Mouse (Mus musculus): ENCODE data around the gene Dact2. TPM values are rescaled to one million over a fixed set of nuclear protein-coding genes. Genes with fewer than 3 reads are reported as not detected.

Dact2 gene
- polyA plus RNA-seq, 1 experiment from 2014 or later = 22.1 TPM

DNA sequence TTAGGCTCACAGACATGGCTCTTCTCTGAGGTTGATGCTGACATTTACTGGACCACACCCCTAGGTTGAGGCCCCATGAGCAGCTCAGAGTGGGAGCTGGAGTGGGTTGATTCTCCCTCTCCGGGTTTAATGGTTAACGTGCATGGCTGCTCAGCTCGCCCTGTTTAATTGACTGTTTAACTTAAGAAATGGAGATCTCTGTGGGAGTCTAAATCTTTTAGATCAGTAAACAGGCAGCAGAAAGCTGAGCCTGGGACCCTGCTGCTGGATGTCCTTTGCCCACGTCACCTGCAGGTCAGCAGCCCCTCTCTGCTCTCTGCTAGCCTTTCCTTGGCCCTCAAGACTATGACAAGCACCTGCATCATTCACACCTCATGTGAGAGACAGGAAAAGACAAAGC, 25.6 kb downstream of the Dact2 start:
- DNase-seq (ENCODE audit: low read depth, low spot score) = no peak
- TF ChIP-seq CTCF (IDR thresholded peaks at IDR 0.05) = no peak
- in situ Hi-C loops (cut with MboI; ENCODE audit: low pct_unique_long_range_greater_than_20kb) = no loop called here
- ATAC-seq = peak; percentile 78
- H3K27me3 ChIP-seq = no peaks in the 10 kb centered on the region
- ChIA-PET CTCF (interaction anchor here (1.1 to 2.2 kb wide), 2 partner anchors 9 to 28 kb away, joined by 4 to 10 read pairs; no protein-coding TSS in a partner anchor), POLR2A (interaction anchor here (0.9 kb wide), 1 partner anchor 24 kb away, joined by 3 read pairs; no protein-coding TSS in a partner anchor)

DNA sequence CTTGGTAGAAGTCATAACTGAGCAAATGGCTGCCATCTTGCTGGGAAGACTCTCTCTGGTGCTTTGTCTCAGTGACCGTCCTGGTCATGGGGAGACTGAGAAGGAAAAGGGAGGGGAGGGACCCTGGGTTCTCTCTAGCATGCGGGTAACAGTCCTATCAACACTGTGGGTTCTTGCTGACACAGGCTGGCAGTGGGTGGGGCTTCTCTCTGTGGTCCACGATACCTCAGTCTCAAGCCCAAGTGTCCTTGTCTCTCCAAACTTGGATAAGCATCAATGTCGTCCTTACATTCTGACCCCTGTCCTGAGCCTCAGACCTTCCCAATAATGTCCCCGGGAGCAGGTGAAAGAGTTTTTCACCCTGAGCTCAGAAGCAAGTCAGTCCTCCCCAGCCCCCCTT, 26.1 kb downstream of the Dact2 start:
- POLR2A ChIA-PET = interaction anchor here (0.9 kb wide), 1 partner anchor 24 kb away, joined by 3 read pairs; no protein-coding TSS in a partner anchor
- no peak for TF ChIP-seq CTCF (IDR thresholded peaks at IDR 0.05)
- DNase-seq (ENCODE audit: low read depth, low spot score) (no peak), ATAC-seq (no peak)
- no peaks in the 10 kb centered on the region for H3K27me3 ChIP-seq
- CTCF ChIA-PET = interaction anchor here (1.1 to 2.2 kb wide), 3 partner anchors 9 to 28 kb away, joined by 3 to 10 read pairs (median 4); no protein-coding TSS in a partner anchor
- in situ Hi-C loops (cut with MboI; ENCODE audit: low pct_unique_long_range_greater_than_20kb) = no loop called here

DNA sequence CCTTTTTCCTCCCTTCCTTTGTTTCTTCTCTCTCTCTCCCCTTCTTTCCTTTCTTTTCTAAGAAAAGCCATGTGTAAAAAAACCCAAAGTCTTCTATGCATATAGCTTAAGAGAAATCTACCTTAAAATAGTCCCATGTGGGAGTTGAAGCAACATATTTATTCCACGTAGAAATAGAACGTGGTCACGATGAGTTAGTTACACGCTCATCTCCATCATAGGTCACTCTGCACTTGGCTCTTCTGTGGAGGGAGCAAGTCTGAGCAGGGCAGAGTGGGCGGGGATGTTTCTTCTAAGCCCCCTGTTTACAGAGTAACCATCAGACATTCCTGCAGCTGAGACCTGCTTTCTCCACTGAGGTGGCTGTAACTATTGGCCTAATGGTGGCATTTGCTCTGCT, 27.1 kb downstream of the Dact2 start:
- POLR2A ChIA-PET = interaction anchor here (0.6 kb wide), 2 partner anchors 18 kb away, joined by 3 read pairs; no protein-coding TSS in a partner anchor
- in situ Hi-C loops (cut with MboI; ENCODE audit: low pct_unique_long_range_greater_than_20kb) = no loop called here
- CTCF ChIA-PET = interaction anchor here (1.1 to 2.2 kb wide), 5 partner anchors 10 to 29 kb away, joined by 3 to 10 read pairs (median 3); partner anchors contain the start of gene Dact2
- no peaks in the 10 kb centered on the region for H3K27me3 ChIP-seq
- DNase-seq (ENCODE audit: low read depth, low spot score) (no peak), ATAC-seq (no peak)
- no peak for TF ChIP-seq CTCF (IDR thresholded peaks at IDR 0.05)

DNA sequence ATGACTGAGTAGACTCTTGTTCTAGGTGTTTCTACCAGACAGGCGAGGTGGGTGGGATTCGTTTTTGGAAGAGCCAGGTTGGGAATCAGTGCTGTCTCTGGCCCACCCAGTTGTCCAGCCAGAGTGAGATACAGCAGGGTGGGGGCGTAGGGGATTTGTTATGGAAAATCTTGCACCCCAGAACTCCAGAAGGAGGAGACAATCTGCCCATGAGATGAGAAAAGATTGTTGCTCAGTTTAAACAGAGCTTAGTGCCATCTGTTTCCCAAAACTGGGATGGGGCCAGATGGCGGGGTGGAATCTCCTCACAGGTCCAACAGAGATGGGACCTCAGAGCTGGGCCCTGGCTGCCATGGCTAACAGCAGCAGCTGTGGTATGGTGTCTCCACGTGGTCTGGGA, 28.4 kb downstream of the Dact2 start:
- POLR2A ChIA-PET = no interaction called here
- CTCF ChIA-PET = interaction anchor here (1.1 to 2.2 kb wide), 3 partner anchors 10 to 23 kb away, joined by 3 to 5 read pairs (median 4); no protein-coding TSS in a partner anchor
- in situ Hi-C loops (cut with MboI; ENCODE audit: low pct_unique_long_range_greater_than_20kb) = no loop called here

GRCm38 (mm10) chr17:14175019-14175418, 29.1 kb downstream of the Dact2 start:
- in situ Hi-C loops (cut with MboI; ENCODE audit: low pct_unique_long_range_greater_than_20kb) = no loop called here
- DNase-seq (ENCODE audit: low read depth, low spot score) (no peak), ATAC-seq (no peak)
- no peaks in the 10 kb centered on the region for H3K27me3 ChIP-seq
- CTCF ChIA-PET = interaction anchor here (2.2 kb wide), 1 partner anchor 9 kb away, joined by 5 read pairs; no protein-coding TSS in a partner anchor
- POLR2A ChIA-PET = no interaction called here
- TF ChIP-seq CTCF (IDR thresholded peaks at IDR 0.05) = no peak

More for the DNA sequence above, 28.4 kb downstream of the Dact2 start:
- no peaks in the 10 kb centered on the region for H3K27me3 ChIP-seq
- no peak for TF ChIP-seq CTCF (IDR thresholded peaks at IDR 0.05)
- no peak for DNase-seq (ENCODE audit: low read depth, low spot score)
- ATAC-seq = no peak

GRCm38 (mm10) chr17:14174401-14174800, 29.7 kb downstream of the Dact2 start:
- no peaks in the 10 kb centered on the region for H3K27me3 ChIP-seq
- ChIA-PET CTCF (interaction anchor here (2.2 kb wide), 1 partner anchor 9 kb away, joined by 5 read pairs; no protein-coding TSS in a partner anchor), POLR2A (no interaction called here)
- no peak for TF ChIP-seq CTCF (IDR thresholded peaks at IDR 0.05)
- no peak for DNase-seq (ENCODE audit: low read depth, low spot score)
- in situ Hi-C loops (cut with MboI; ENCODE audit: low pct_unique_long_range_greater_than_20kb) = no loop called here
- no peak for ATAC-seq

DNA sequence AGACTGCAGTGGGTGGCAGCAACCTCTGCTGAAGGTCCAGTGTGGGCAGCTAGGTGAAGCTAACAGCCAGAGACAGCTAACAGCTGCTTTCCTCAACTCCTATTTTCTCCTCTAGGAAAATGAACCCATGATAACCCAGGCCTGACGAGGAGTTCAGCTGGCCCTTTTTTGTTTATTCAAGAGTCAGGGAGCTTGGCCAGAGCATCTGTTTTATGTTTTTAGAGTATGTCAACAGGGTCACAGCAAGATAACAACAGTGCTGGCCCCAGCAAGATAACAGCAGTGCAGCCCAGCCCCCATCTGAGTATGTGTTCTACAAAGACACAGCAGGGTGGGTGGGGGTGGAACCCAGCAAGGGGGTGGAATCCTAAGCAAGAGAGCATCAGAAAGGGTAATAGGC, 30.6 kb downstream of the Dact2 start:
- POLR2A ChIA-PET = no interaction called here
- ATAC-seq (no peak), DNase-seq (ENCODE audit: low read depth, low spot score) (no peak)
- no peaks in the 10 kb centered on the region for H3K27me3 ChIP-seq
- TF ChIP-seq CTCF (IDR thresholded peaks at IDR 0.05) = no peak
- in situ Hi-C loops (cut with MboI; ENCODE audit: low pct_unique_long_range_greater_than_20kb) = no loop called here
- CTCF ChIA-PET = interaction anchor here (1.1 to 1.4 kb wide), 3 partner anchors 29 to 37 kb away, joined by 3 to 5 read pairs (median 4); no protein-coding TSS in a partner anchor

GRCm38 (mm10) chr17:14172731-14173130, 31.4 kb downstream of the Dact2 start:
- H3K27me3 ChIP-seq = no peaks in the 10 kb centered on the region
- TF ChIP-seq CTCF (IDR thresholded peaks at IDR 0.05) = no peak
- DNase-seq (ENCODE audit: low read depth, low spot score) = no peak
- in situ Hi-C loops (cut with MboI; ENCODE audit: low pct_unique_long_range_greater_than_20kb) = no loop called here
- ChIA-PET CTCF (interaction anchor here (0.7 to 1.8 kb wide), 6 partner anchors 20 to 36 kb away, joined by 3 to 5 read pairs (median 4); no protein-coding TSS in a partner anchor), POLR2A (interaction anchor here (0.9 kb wide), 1 partner anchor 692 kb away, joined by 3 read pairs; no protein-coding TSS in a partner anchor)
- peak; percentile 65 for ATAC-seq

- TF ChIP-seq CTCF (IDR thresholded peaks at IDR 0.05) = no peak
- in situ Hi-C loops (cut with MboI; ENCODE audit: low pct_unique_long_range_greater_than_20kb) = no loop called here
- H3K27me3 ChIP-seq = no peaks in the 10 kb centered on the region
- ATAC-seq (no peak), DNase-seq (ENCODE audit: low read depth, low spot score) (no peak)
- ChIA-PET POLR2A (interaction anchor here (0.9 kb wide), 1 partner anchor 692 kb away, joined by 3 read pairs; no protein-coding TSS in a partner anchor), CTCF (interaction anchor here (0.7 to 1.8 kb wide), 5 partner anchors 21 to 35 kb away, joined by 3 to 5 read pairs (median 4); no protein-coding TSS in a partner anchor)
Observed at GRCm38 (mm10) chr17:14172184-14172583, 31.9 kb downstream of the Dact2 start.

DNA sequence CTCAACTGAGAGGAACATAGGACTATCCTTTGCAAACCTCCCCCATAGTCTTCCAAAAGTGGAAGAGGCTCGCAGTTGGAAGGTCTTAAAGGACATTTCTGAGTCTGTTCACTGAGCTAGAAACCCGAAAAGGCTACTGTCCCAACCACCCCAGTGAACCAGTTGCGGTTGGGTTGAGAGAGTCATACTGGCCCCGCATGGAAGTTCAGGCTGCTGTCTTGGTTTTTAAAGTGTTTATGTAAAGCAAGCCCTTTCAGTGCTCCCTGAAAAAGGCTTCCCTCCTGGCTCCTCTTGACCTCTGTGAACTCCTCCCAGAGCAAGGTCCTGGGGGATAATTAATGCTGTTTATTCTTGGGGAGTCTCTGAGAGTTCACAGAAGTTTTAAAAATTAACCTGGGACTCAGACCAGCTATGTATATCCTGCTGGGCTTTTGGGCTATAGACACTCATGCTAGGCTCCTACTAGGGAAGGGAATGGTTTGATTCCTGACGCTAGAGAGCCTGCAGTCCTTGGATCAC, 33.1 kb downstream of the Dact2 start:
- no peak for TF ChIP-seq CTCF (IDR thresholded peaks at IDR 0.05)
- ATAC-seq = no peak
- in situ Hi-C loops (cut with MboI; ENCODE audit: low pct_unique_long_range_greater_than_20kb) = no loop called here
- H3K27me3 ChIP-seq = no peaks in the 10 kb centered on the region
- ChIA-PET POLR2A (no interaction called here), CTCF (interaction anchor here (1.3 to 1.6 kb wide), 3 partner anchors 15 to 45 kb away, joined by 3 to 4 read pairs (median 3); no protein-coding TSS in a partner anchor)
- no peak for DNase-seq (ENCODE audit: low read depth, low spot score)

DNA sequence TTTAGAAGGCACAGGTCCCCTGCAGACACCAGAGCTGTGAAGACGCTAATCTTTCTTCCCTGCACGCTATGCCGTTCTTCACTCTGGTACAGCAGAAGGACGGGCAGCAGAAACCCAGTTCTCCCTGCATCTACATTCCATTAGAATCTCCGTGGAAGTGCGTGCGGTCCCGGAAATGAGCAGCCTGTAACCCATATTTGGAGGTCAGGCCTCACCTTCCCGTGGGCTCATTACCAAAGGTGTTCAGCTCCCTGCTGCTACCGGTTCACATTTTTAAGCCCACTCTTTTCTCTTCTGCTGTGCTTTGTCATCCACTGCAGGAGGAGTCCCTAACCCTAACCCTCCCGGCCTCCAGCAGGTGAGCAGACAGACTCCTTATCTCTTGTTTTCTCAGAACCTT, 34.7 kb downstream of the Dact2 start:
- in situ Hi-C loops (cut with MboI; ENCODE audit: low pct_unique_long_range_greater_than_20kb) = loop anchor here (5.0 kb wide), 1 partner anchor 33 kb away; the partner anchor contains the start of gene Dact2
- ChIA-PET CTCF (no interaction called here), POLR2A (no interaction called here)
- H3K27me3 ChIP-seq = no peaks in the 10 kb centered on the region
- ATAC-seq = no peak
- DNase-seq (ENCODE audit: low read depth, low spot score) = no peak
- TF ChIP-seq CTCF (IDR thresholded peaks at IDR 0.05) = no peak

Measured in Patski (cell line).